Mouse (Mus musculus): ENCODE measurements around the gene Anks4b.

The Anks4b gene

DNA sequence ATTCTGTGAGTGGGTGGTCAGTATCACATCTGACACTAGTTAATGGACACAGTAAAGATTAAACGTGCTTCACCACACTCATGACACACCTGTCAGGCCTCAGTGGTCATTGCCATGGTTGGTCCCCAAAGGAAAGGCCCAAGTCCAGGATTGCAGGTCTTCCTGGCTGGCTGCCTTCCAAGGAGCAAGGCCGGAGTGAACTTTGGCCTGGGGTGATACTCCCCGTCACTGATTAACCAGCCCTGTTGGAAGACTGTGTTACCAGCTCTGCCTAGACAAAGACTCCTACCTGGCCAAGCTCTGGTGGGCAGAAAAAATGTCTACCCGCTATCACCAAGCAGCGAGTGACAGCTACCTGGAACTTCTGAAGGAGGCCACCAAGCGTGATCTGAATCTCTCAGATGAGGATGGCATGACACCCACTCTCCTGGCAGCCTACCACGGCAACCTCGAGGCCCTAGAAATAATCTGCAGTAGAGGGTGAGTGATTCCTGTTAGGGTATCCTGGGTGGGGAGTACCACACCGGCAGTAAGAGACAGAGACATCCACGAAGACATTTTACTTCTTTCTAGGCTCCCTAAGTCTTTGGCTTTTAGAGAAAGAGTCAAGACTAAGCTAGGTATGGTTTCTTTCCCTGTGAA, at the start of gene Anks4b:
Gene Anks4b, plus strand, starts transcription at position 256 of the 642 bp plus-strand sequence.
- in situ Hi-C loops (cut with MseI, MboI), result no loop called here

DNA sequence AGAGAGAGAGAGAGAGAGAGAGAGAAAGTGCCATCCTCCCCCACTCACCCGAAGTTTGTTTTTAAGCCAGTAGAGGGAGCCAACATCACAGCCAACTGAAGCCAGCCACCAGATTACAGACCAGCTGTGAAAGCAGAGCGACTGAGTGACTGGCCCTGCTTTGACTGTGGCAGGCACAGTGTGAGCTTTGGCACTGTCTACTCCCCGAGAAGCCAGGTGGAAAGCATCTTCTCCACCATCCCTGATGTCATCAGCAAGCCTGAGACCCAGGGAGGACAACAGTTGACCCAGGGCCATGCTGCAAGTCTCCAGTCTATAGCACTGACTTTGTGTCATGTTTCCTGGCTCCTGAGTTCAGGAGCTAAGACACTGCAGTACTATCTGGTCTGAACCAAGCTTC, 48.8 kb upstream of the Anks4b start:
- in situ Hi-C loops (cut with MseI, MboI), result loop anchor here (5.0 to 25.0 kb wide), 3 partner anchors 200 to 512 kb away; partner anchors contain the start of genes Abca15 (in 2 of the 2) and Uqcrc2 (in 1 of the 2)

GRCm38 (mm10) chr7:120126976-120127685, 46.5 kb upstream of the Anks4b start:
- in situ Hi-C loops (cut with MseI, MboI), result loop anchor here in 1 of 2 experiments (10.0 kb wide), 1 partner anchor 198 kb away; the partner anchor contains the start of gene Abca15

DNA sequence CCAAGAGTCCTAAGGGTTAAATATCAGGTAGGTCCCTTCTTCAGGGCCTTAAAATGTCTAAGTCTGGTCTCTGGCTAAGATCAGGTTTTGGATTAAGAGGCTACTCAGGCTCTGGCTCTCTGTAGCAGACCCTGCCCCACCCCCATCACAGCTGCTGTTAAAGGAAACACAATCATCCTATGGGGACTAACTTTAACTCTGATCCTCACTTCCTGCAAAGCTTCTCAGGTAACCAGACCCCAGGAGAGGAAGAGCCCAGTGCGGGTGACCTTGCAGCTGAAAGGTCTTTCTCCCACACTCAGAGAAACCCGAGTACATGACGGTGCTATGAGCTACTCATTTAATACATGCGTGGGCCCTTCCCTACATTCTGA, 46.0 kb upstream of the Anks4b start:
- in situ Hi-C loops (cut with MseI, MboI), result loop anchor here in 1 of 2 experiments (10.0 kb wide), 1 partner anchor 197 kb away; the partner anchor contains the start of gene Abca15

- in situ Hi-C loops (cut with MseI, MboI), result loop anchor here in 1 of 2 experiments (10.0 kb wide), 1 partner anchor 196 kb away; the partner anchor contains the start of gene Abca15
These were observed 44.7 kb upstream of the Anks4b start for GRCm38 (mm10) chr7:120128951-120129350.

DNA sequence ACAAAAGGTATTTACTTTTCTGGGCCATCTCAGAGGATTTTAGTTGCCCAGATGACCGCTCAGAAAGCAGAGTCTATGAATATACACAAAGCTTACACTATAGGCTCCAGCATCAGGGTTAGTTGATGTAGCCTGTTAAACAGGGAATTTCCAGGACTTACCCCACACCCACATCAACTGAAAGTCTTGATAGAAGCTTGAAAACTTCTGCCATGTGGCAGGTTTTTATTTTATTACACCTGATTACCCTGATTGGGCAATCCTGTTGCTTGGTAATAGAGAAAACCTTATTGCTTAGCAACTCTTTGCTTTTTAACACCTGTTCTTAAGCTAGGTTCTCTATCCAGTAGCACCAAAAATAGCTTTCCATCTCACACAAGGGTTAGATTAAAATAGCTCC, 30.9 kb upstream of the Anks4b start:
- in situ Hi-C loops (cut with MseI, MboI), result no loop called here

- in situ Hi-C loops (cut with MseI, MboI), result no loop called here
These were observed 28.5 kb upstream of the Anks4b start, which contains the start of gene Zp2 for GRCm38 (mm10) chr7:120145191-120145590. Gene Zp2 (minus strand): TSS chr7:120145291.

DNA sequence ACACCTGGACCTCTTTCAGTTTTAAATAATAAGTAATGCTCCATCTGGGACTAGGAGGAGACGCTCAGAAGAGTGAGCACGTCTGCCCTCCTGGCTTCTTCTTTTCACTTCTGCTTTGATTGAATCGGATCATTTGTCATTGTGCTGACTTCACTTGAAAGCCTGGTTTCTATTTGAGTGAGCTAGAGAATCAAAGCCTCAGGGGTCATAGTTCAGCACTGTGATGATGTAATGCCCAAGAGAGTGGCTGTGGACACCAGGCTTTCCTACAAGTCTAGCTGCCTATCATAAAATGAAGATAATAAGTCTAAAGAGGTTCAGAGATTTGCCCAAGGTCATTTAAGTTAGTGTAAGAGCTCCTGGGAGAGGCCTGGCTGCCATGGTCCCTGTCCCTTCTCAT, 23.4 kb upstream of the Anks4b start:
- in situ Hi-C loops (cut with MseI, MboI), result no loop called here

- in situ Hi-C loops (cut with MseI, MboI), result no loop called here
These were observed 22.8 kb upstream of the Anks4b start for GRCm38 (mm10) chr7:120150898-120151297.

DNA sequence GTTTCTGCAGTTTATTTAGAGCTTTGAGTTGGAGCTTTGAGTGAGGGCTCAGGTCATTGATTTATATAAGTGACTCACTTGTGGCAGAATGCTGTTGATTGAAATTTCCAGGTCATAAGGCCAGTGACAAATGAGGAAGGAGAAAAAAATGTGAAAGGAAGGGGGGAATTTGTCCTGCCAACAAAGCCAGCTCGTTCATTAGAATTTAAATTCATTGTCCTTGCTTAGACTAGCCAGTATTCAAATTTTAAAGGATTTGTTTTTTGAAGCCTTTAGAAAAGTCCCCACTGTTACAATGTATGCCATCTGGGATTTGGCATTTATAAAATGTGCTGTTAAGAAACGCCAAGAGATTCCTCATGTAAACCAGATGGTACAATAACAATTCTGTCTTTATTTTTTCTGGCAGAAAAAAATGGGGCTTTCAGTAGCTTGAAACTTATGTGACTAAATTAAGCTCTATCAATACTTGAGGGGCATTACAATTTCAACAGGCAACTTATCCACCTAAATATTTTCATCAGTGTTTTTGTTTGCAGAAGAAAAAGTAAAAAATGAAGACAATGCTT, 16.7 kb upstream of the Anks4b start:
- in situ Hi-C loops (cut with MseI, MboI), result no loop called here

- in situ Hi-C loops (cut with MseI, MboI), result no loop called here
These were observed 16.0 kb upstream of the Anks4b start for GRCm38 (mm10) chr7:120157575-120158061.

DNA sequence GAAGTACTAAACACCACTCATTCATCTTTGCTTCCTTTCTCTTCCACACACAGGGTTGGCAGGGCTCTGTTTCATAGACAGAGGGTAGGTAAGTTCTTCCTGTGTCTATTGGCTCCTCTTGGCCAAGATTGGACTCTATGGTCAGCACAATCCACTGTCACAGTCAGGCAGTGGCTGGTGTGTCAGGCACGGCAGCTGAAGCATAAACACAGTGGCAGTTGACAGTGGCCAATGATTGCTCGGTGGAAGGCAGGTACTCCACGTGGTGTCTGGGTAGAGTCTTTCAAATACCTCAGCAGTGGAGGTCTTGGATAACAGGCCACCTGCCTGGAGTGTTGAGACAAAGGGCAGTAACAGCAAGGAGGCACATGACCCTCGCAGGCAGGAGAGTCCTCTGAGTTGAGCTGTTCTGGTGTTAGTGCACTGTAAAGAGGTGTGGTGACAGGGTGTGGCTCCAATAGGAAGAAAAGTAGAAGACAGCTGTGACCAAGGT, 15.5 kb upstream of the Anks4b start:
- in situ Hi-C loops (cut with MseI, MboI), result no loop called here

DNA sequence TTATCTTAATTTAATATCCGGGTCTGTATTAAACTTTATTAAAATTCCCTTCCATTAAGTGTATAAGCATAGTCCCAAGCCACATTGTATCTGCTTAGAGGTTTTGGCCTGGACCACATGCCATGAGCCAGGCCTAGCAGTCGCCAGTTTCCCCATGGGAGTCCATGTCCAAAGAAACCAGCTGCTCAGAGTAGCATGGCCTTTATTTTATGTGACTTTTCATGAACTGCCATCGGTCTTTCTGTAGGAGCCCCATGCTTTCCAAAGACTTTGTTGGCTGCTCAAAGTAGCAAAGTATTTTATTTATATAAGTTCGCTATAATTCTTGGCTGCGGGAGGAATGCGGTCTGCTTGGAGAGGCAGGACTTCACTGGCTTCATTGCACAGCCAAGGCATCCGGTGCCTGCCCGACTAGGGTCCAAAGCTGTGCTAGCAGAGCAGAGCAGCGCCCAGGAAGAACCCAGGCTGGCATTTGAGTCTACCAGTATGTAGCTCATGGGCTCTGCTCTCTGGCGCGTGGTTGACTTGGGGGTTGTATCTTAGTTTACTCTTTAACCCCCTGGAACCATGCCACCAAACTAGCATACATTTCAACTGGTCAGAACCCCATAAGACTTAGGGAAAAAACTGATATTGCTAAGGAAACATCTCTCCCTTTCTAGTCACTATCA, 9.9 kb upstream of the Anks4b start:
- in situ Hi-C loops (cut with MseI, MboI), result no loop called here

DNA sequence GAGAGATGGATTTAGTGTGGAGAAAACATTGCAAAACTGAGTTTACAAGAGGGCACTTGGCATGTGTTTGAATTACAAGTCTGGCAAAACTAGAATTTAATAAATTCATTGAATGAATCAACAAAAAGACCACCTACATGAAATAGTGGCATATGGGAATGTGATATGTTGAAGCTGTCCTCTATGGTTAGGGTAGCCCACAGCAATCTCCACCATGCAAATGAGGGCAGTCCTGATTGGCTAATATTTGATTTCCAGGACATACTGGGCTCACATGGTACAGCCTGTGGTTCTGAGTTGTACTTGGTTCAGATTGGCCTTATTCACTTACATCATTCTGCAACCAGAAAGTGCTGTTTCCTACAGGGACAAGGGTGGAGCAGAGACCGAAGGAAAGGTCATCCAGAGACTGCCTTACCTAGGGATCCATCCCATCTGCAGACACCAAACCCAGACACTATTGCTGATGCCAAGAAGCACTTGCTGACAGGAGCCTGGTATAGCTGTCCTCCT, 1.4 kb upstream of the Anks4b start:
- in situ Hi-C loops (cut with MseI, MboI), result no loop called here

DNA sequence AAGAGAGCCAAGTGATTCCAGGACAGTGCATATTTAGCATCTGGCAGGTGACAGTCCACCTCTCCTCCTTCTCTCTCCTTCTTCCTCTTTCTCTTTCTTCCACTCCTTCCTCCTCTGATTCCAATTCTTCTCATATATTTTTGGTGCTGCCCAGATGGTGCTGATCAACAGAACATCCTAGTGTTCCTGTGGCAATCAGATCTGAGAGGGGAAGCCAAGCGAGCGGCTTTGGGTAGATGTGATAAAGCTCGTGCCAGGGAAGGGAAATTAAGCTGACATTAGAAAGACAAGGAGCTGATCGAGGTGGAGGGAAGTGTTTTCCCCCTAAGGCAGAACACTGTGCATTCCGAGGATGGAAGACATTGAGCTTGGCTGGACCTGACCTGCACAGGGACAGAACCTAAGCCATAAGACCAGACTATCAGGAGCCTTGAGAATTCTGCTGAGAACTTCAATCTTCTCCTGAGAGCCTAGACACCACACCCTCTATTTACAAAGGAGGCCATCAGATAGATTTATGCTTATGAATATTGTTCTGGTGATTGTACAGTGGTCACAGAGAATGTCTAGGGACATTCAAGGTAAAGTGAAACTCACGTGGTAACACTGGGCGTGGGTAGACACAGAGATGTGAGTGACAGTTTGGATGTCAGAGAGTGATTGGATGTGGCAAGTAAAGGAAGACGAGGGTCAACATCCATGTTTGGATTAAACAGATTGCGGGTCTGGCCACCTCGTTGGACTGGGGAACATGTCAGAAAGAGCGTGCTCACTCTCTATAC, 1.3 kb downstream of the Anks4b start:
- in situ Hi-C loops (cut with MseI, MboI), result no loop called here

- in situ Hi-C loops (cut with MseI, MboI), result no loop called here
These were observed 4.0 kb downstream of the Anks4b start for GRCm38 (mm10) chr7:120177611-120178010.

- in situ Hi-C loops (cut with MseI, MboI), result no loop called here
These were observed 5.3 kb downstream of the Anks4b start for GRCm38 (mm10) chr7:120178935-120179334.

GRCm38 (mm10) chr7:120180547-120180946, 6.9 kb downstream of the Anks4b start:
- in situ Hi-C loops (cut with MseI, MboI), result no loop called here

DNA sequence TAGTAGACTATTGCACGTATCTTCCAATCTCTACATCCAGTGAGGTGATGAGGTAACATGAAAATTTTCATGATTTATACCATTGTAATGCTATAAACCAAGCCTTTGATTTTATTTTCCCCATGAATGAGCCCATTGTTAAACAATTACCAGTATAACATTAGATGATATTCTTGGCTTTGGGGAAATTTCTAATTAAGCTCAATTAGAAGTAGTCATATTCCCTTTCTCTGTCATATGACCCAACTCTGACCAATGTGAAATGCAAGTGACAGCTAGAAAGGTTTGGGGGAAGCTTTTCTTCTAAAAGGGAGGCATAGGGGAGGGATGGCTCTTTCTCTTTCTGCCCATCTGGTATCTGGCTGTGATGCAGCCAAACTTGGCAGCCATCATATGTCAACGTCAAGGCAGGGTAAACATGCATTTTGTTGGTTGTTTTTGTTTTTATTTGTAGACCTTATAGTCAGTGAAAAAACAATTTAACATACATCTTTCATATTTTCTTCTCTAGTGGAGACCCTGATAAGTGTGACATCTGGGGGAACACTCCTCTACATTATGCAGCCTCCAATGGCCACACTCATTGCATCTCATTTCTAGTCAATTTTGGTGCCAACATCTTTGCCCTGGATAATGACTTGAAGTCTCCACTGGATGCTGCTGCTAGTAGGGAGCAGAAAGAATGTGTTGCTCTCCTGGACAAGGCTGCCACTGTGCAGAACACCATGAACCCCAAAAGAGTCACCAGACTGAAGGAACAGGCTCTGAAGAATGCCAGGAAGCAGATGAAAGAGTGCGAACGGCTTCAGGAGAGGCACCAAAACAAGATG, 8.0 kb downstream of the Anks4b start:
- in situ Hi-C loops (cut with MseI, MboI), result no loop called here

GRCm38 (mm10) chr7:120182891-120183290, 9.2 kb downstream of the Anks4b start:
- in situ Hi-C loops (cut with MseI, MboI), result no loop called here

Measured in mouse trophoblast stem cell (cell line).